ENCODE assay signal across 8 mouse cellular contexts in genomic region chr4:152107493-152107892, GRCm38 (mm10). TPM values are rescaled to one million over a fixed set of nuclear protein-coding genes. Genes with fewer than 3 reads are reported as not detected.
DNase-seq lines count a peak whose midpoint lies in the region; ATAC-seq and TF ChIP-seq lines count a peak whose summit lies in the region.

No protein-coding gene starts in this region.

- H3K4me2 ChIP-seq in heart, embryonic 16.5 days (ENCODE audit: low read depth, low read length) = peak overlapping the region; percentile 78
- peak overlapping the region; percentile 73 for H3K4me2 ChIP-seq in embryonic facial prominence, embryonic 13.5 days
- H3K4me2 ChIP-seq in lung, embryonic 15.5 days = peak overlapping the region; percentile 68
- H3K4me2 ChIP-seq in stomach, embryonic 16.5 days (ENCODE audit: low read depth, low read length) = peak overlapping the region; percentile 79

- ATAC-seq in heart, embryonic 16.5 days (replicated peaks; ENCODE audit: extremely low read depth, insufficient read depth, low FRiP score) = peak; percentile 46; the same call in 1 of the 2 replicates
- ATAC-seq in embryonic facial prominence, embryonic 13.5 days (ENCODE audit: insufficient number of reproducible peaks, insufficient read depth, low FRiP score, low TSS enrichment, low read depth) = peak; percentile 79
- ATAC-seq in lung, embryonic 15.5 days (ENCODE audit: borderline replicate concordance, extremely low read depth, low FRiP score, low TSS enrichment) = peak; percentile 84
- peak; percentile 87 for ATAC-seq in stomach, embryonic 16.5 days (ENCODE audit: insufficient read depth, low FRiP score)

- 33% methylated on average over 24 of the region's 24 CpGs for WGBS in heart, embryonic 16.5 days
- 78% methylated on average over 24 of the region's 24 CpGs for WGBS in heart, adult 2 months
- WGBS in embryonic facial prominence, embryonic 13.5 days = 4% methylated on average over 24 of the region's 24 CpGs
- WGBS in lung, embryonic 15.5 days = 24% methylated on average over 24 of the region's 24 CpGs
- 16% methylated on average over 24 of the region's 24 CpGs for WGBS in stomach, embryonic 16.5 days

- TF ChIP-seq EP300 in heart, adult 2 months (IDR thresholded peaks at IDR 0.05; ENCODE audit: insufficient read depth, low read depth, low read length) = no peak

- H3K27me3 ChIP-seq in heart, embryonic 16.5 days (ENCODE audit: control insufficient read depth, insufficient read depth, low read length) = no peaks in the 10 kb centered on the region
- H3K27me3 ChIP-seq in heart, adult 2 months (ENCODE audit: control insufficient read depth, insufficient read depth, low read length) = no peaks in the 10 kb centered on the region
- H3K27me3 ChIP-seq in embryonic facial prominence, embryonic 13.5 days = 0 out of 2 replicates have a peak, but pooled peaks cover 6% of the 10 kb centered on the region
- no peaks in the 10 kb centered on the region for H3K27me3 ChIP-seq in lung, embryonic 15.5 days
- H3K27me3 ChIP-seq in stomach, embryonic 16.5 days (ENCODE audit: control insufficient read depth, insufficient read depth, low read length) = no peaks in the 10 kb centered on the region

- no peak for TF ChIP-seq CTCF in heart, adult 2 months (IDR thresholded peaks at IDR 0.05)

- intact Hi-C loops in heart, adult 2 months (cut with DNase I) = no loop called here

- peak overlapping the region; percentile 45 for H3K4me3 ChIP-seq in heart, embryonic 16.5 days (ENCODE audit: low read length)
- H3K4me3 ChIP-seq in heart, adult 2 months = no peak overlapping the region
- H3K4me3 ChIP-seq in embryonic facial prominence, embryonic 13.5 days = peak overlapping the region; percentile 38
- H3K4me3 ChIP-seq in lung, embryonic 15.5 days = peak overlapping the region; percentile 35
- H3K4me3 ChIP-seq in stomach, embryonic 16.5 days (replicated peaks; ENCODE audit: low read length) = peak overlapping the region; percentile 49

- peaks cover 39% of the 10 kb centered on the region for H3K36me3 ChIP-seq in heart, embryonic 16.5 days (ENCODE audit: control insufficient read depth, insufficient read depth)
- no peaks in the 10 kb centered on the region for H3K36me3 ChIP-seq in heart, adult 2 months (ENCODE audit: control insufficient read depth, insufficient read depth, low read length)
- H3K36me3 ChIP-seq in embryonic facial prominence, embryonic 13.5 days = peaks cover 85% of the 10 kb centered on the region
- H3K36me3 ChIP-seq in lung, embryonic 15.5 days = peaks cover 66% of the 10 kb centered on the region
- 0 out of 2 replicates have a peak, but pooled peaks cover 10% of the 10 kb centered on the region for H3K36me3 ChIP-seq in stomach, embryonic 16.5 days (ENCODE audit: control insufficient read depth, insufficient read depth, low read length)

- H3K9me3 ChIP-seq in heart, embryonic 16.5 days (replicated peaks; ENCODE audit: control insufficient read depth, low read length) = no peaks in the 10 kb centered on the region
- H3K9me3 ChIP-seq in embryonic facial prominence, embryonic 13.5 days = no peaks in the 10 kb centered on the region
- no peaks in the 10 kb centered on the region for H3K9me3 ChIP-seq in lung, embryonic 15.5 days
- H3K9me3 ChIP-seq in stomach, embryonic 16.5 days (replicated peaks; ENCODE audit: control insufficient read depth, low read length) = no peaks in the 10 kb centered on the region

- H3K27ac ChIP-seq in heart, embryonic 16.5 days (ENCODE audit: low read length) = 0 out of 2 replicates have a peak overlapping the region, but pooled peaks have one; percentile 37
- no peak overlapping the region for H3K27ac ChIP-seq in heart, adult 2 months
- peak overlapping the region; percentile 77 for H3K27ac ChIP-seq in embryonic facial prominence, embryonic 13.5 days
- peak overlapping the region; percentile 96 for H3K27ac ChIP-seq in lung, embryonic 15.5 days
- H3K27ac ChIP-seq in stomach, embryonic 16.5 days (ENCODE audit: low read length) = peak overlapping the region; percentile 95

- no peak for TF ChIP-seq POLR2A in heart, adult 2 months (IDR thresholded peaks at IDR 0.05; ENCODE audit: insufficient read depth, low read depth, low read length)

- H3K79me2 ChIP-seq in heart, adult 2 months (replicated peaks; ENCODE audit: control insufficient read depth, insufficient read depth, low read length) = no peaks in the 10 kb centered on the region

- no peak for DNase-seq in heart, adult 2 months
- peak; percentile 92 to 94 for DNase-seq in kidney, adult 8-10 months
- DNase-seq in spleen, adult 18-20 months = no peak
- no peak for DNase-seq in adrenal gland, adult 8-10 months

- peaks cover 13% of the 10 kb centered on the region for H3K4me1 ChIP-seq in heart, embryonic 16.5 days (ENCODE audit: control insufficient read depth, insufficient read depth, low read length)
- H3K4me1 ChIP-seq in heart, adult 2 months (ENCODE audit: control insufficient read depth, insufficient read depth, low read length) = no peaks in the 10 kb centered on the region
- H3K4me1 ChIP-seq in embryonic facial prominence, embryonic 13.5 days = peaks cover 21% of the 10 kb centered on the region
- peaks cover 27% of the 10 kb centered on the region for H3K4me1 ChIP-seq in lung, embryonic 15.5 days
- H3K4me1 ChIP-seq in stomach, embryonic 16.5 days (ENCODE audit: control insufficient read depth, insufficient read depth, low read length) = peaks cover 13% of the 10 kb centered on the region; the same call in 1 of the 2 replicates

- peak overlapping the region; percentile 22; the same call in 1 of the 2 replicates for H3K9ac ChIP-seq in heart, embryonic 16.5 days (ENCODE audit: low read length)
- no peak overlapping the region for H3K9ac ChIP-seq in heart, adult 2 months (ENCODE audit: low read depth, low read length)
- peak overlapping the region; percentile 60 for H3K9ac ChIP-seq in embryonic facial prominence, embryonic 13.5 days
- H3K9ac ChIP-seq in lung, embryonic 15.5 days = peak overlapping the region; percentile 22; the same call in 1 of the 2 replicates
- peak overlapping the region; percentile 72 for H3K9ac ChIP-seq in stomach, embryonic 16.5 days (ENCODE audit: low read length)

RNA-seq across cellular contexts. Expression of gene Tnfrsf25, which starts 8.2 kb away (rescaled TPM):
- 0.77 and 1.4 TPM in 2 replicates for polyA plus RNA-seq in heart, embryonic 16.5 days (2015; fragmentation: Nextera tagmentation; extraction: Ambion mirVana)
- 1 to 10 TPM; 1.4 to 2.4 TPM for total RNA-seq in heart, adult 2 months (2021)
- polyA plus RNA-seq in heart, adult 2 months (2012; rRNA removed) = 6.1 and 7.4 TPM in 2 replicates
- polyA plus RNA-seq in embryonic facial prominence, embryonic 13.5 days (2015; fragmentation: Nextera tagmentation; extraction: Ambion mirVana) = 1.1 and 1.5 TPM in 2 replicates
- 1.1 and 1.5 TPM in 2 replicates for polyA plus RNA-seq in lung, embryonic 15.5 days (2015; fragmentation: Nextera tagmentation; extraction: Ambion mirVana)
- polyA plus RNA-seq in stomach, embryonic 16.5 days (2015; fragmentation: Nextera tagmentation; extraction: Ambion mirVana) = 1.5 and 2.1 TPM in 2 replicates
- total RNA-seq in adrenal gland, adult 8-10 months (2022) = 1 to 10 TPM in 3 of 4 experiments, under 1 TPM in 1; 0.73 to 2.0 (median 1.3) TPM

RNA-seq across cellular contexts. Expression of gene Plekhg5, which starts 35.2 kb away (rescaled TPM):
- 11.9 and 13.4 TPM in 2 replicates for polyA plus RNA-seq in heart, embryonic 16.5 days (2015; fragmentation: Nextera tagmentation; extraction: Ambion mirVana)
- total RNA-seq in heart, adult 2 months (2021) = 10 to 100 TPM; 11.5 to 16.7 TPM
- 20.3 and 20.5 TPM in 2 replicates for polyA plus RNA-seq in heart, adult 2 months (2012; rRNA removed)
- polyA plus RNA-seq in embryonic facial prominence, embryonic 13.5 days (2015; fragmentation: Nextera tagmentation; extraction: Ambion mirVana) = 19.5 and 22.2 TPM in 2 replicates
- polyA plus RNA-seq in lung, embryonic 15.5 days (2015; fragmentation: Nextera tagmentation; extraction: Ambion mirVana) = 18.9 and 22.3 TPM in 2 replicates
- 12.3 and 14.1 TPM in 2 replicates for polyA plus RNA-seq in stomach, embryonic 16.5 days (2015; fragmentation: Nextera tagmentation; extraction: Ambion mirVana)
- total RNA-seq in adrenal gland, adult 8-10 months (2022) = 10 to 100 TPM in 3 of 4 experiments, 1 to 10 TPM in 1; 8.7 to 19.5 (median 15.4) TPM

RNA-seq across cellular contexts. Expression of gene Espn, which starts 44.7 kb away (rescaled TPM):
- 1.3 and 1.5 TPM in 2 replicates for polyA plus RNA-seq in heart, embryonic 16.5 days (2015; fragmentation: Nextera tagmentation; extraction: Ambion mirVana)
- total RNA-seq in heart, adult 2 months (2021) = 1 to 10 TPM; 2.4 to 2.5 TPM
- polyA plus RNA-seq in heart, adult 2 months (2012; rRNA removed) = 2.7 and 3.2 TPM in 2 replicates
- 3.4 and 5.9 TPM in 2 replicates for polyA plus RNA-seq in embryonic facial prominence, embryonic 13.5 days (2015; fragmentation: Nextera tagmentation; extraction: Ambion mirVana)
- polyA plus RNA-seq in lung, embryonic 15.5 days (2015; fragmentation: Nextera tagmentation; extraction: Ambion mirVana) = 11.4 and 13.4 TPM in 2 replicates
- polyA plus RNA-seq in stomach, embryonic 16.5 days (2015; fragmentation: Nextera tagmentation; extraction: Ambion mirVana) = 8.6 and 9.1 TPM in 2 replicates
- 1 to 10 TPM; 2.1 to 6.0 (median 4.4) TPM for total RNA-seq in adrenal gland, adult 8-10 months (2022)

RNA-seq across cellular contexts. Expression of gene Hes2, which starts 51.2 kb away (rescaled TPM):
- 0.14 TPM in 1 of 2 replicates, not detected in the other for polyA plus RNA-seq in heart, embryonic 16.5 days (2015; fragmentation: Nextera tagmentation; extraction: Ambion mirVana)
- not detected for total RNA-seq in heart, adult 2 months (2021)
- polyA plus RNA-seq in heart, adult 2 months (2012; rRNA removed) = not detected in 2 replicates
- polyA plus RNA-seq in embryonic facial prominence, embryonic 13.5 days (2015; fragmentation: Nextera tagmentation; extraction: Ambion mirVana) = 0.10 TPM in 1 of 2 replicates, not detected in the other
- polyA plus RNA-seq in lung, embryonic 15.5 days (2015; fragmentation: Nextera tagmentation; extraction: Ambion mirVana) = 0.26 and 0.61 TPM in 2 replicates
- 0.56 and 0.75 TPM in 2 replicates for polyA plus RNA-seq in stomach, embryonic 16.5 days (2015; fragmentation: Nextera tagmentation; extraction: Ambion mirVana)
- not detected for total RNA-seq in adrenal gland, adult 8-10 months (2022)

Comparison
In these comparisons a context has a peak if more than half of its experiments do, and no peak if none do; other contexts are left out.
1. DNase-seq: peak in kidney, adult 8-10 months (2 of 2); none in heart, adult 2 months (0 of 2), spleen, adult 18-20 months (0 of 2) and adrenal gland, adult 8-10 months (single experiment).
2. Peak in every context shown above with its lines, with median percentiles within 50 percentile points of each other: ATAC-seq and H3K4me2 ChIP-seq.